Comparison of ENCODE assay signal across 13 mouse cellular contexts in the genomic region with DNA sequence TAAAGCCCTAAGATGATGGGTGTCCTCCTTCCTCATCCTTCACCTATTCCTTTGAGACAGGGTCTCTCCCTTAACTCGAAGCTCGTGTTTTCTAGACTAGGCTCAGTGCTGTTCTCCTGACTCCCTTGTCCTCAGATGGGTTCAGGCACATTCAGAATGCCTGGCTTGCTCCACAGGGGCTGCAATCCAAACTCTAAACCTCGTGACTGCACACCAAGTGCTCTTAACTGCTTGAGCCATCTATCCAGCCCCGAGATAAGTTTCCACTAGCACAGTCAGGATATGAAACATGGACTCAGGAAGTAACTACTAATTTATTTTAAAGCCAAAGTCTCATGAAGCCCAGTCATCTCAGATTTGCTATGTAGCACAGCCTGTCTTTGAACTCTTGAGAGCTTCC. TPM values are rescaled to one million over a fixed set of nuclear protein-coding genes. Genes with fewer than 3 reads are reported as not detected.
DNase-seq lines count a peak whose midpoint lies in the region; ATAC-seq lines count a peak whose summit lies in the region.
"Had no signal": no experiment of that assay in that cellular context is flagged by ENCODE, and none has a peak within 500 bp of the region (broad histone marks: within the 10 kb centered on the region; RNA-seq: fewer than 3 reads in every experiment).

No protein-coding gene starts in this region.

- no peak for ATAC-seq in heart, embryonic 13.5 days (ENCODE audit: extremely low read depth, insufficient number of reproducible peaks, low FRiP score, low TSS enrichment)
- ATAC-seq in stomach, embryonic 16.5 days (ENCODE audit: insufficient read depth, low FRiP score) = no peak
- ATAC-seq: intestine, embryonic 15.5 days had no signal

- H3K9me3 ChIP-seq in heart, embryonic 13.5 days = no peaks in the 10 kb centered on the region
- H3K9me3 ChIP-seq in stomach, embryonic 16.5 days (replicated peaks; ENCODE audit: control insufficient read depth, low read length) = no peaks in the 10 kb centered on the region
- H3K9me3 ChIP-seq: G1E; intestine, embryonic 15.5 days; limb, embryonic 12.5 days had no signal

- 0 out of 2 replicates have a peak overlapping the region, but pooled peaks have one; percentile 5 for H3K9ac ChIP-seq in heart, embryonic 13.5 days
- H3K9ac ChIP-seq in stomach, embryonic 16.5 days (ENCODE audit: low read length) = no peak overlapping the region
- H3K9ac ChIP-seq: intestine, embryonic 15.5 days; limb, embryonic 12.5 days had no signal

- H3K36me3 ChIP-seq in heart, embryonic 13.5 days = peaks cover 10% of the 10 kb centered on the region
- H3K36me3 ChIP-seq in stomach, embryonic 16.5 days (ENCODE audit: control insufficient read depth, insufficient read depth, low read length) = no peaks in the 10 kb centered on the region
- H3K36me3 ChIP-seq: intestine, embryonic 15.5 days had no signal

- WGBS in heart, embryonic 13.5 days = 68% methylated on average over 4 of the region's 4 CpGs
- WGBS in stomach, embryonic 16.5 days = 68% methylated on average over 4 of the region's 4 CpGs

- H3K27me3 ChIP-seq in heart, embryonic 13.5 days (replicated peaks) = no peaks in the 10 kb centered on the region
- no peaks in the 10 kb centered on the region for H3K27me3 ChIP-seq in stomach, embryonic 16.5 days (ENCODE audit: control insufficient read depth, insufficient read depth, low read length)
- H3K27me3 ChIP-seq: intestine, embryonic 15.5 days; limb, embryonic 12.5 days had no signal

- no peak overlapping the region for H3K27ac ChIP-seq in heart, embryonic 13.5 days (replicated peaks)
- peak overlapping the region; percentile 15; the same call in 1 of the 2 replicates for H3K27ac ChIP-seq in stomach, embryonic 16.5 days (ENCODE audit: low read length)
- H3K27ac ChIP-seq: intestine, embryonic 15.5 days; limb, embryonic 12.5 days had no signal

- no peak for DNase-seq in heart, postnatal 10 days
- peak; percentile 25 for DNase-seq in testis, postnatal 10 days (ENCODE audit: low spot score)
- no peak for DNase-seq in testis, postnatal 14 days (ENCODE audit: low spot score)
- DNase-seq in lung, postnatal 25 days (ENCODE audit: low spot score) = peak; percentile 66
- DNase-seq in thymus, postnatal 10 days (ENCODE audit: low spot score in 2 of 2) = no peak
- DNase-seq in retina, postnatal 1 day = no peak
- DNase-seq: B cell, adult 2 months; cerebellum, postnatal 36 days had no signal

- H3K4me1 ChIP-seq in heart, embryonic 13.5 days = peaks cover 36% of the 10 kb centered on the region
- H3K4me1 ChIP-seq in stomach, embryonic 16.5 days (ENCODE audit: control insufficient read depth, insufficient read depth, low read length) = 0 out of 2 replicates have a peak, but pooled peaks cover 3% of the 10 kb centered on the region

- no peak overlapping the region for H3K4me3 ChIP-seq in heart, embryonic 13.5 days
- no peak overlapping the region for H3K4me3 ChIP-seq in stomach, embryonic 16.5 days (replicated peaks; ENCODE audit: low read length)
- H3K4me3 ChIP-seq: intestine, embryonic 15.5 days; limb, embryonic 12.5 days had no signal

- no peak overlapping the region for H3K4me2 ChIP-seq in heart, embryonic 13.5 days
- no peak overlapping the region for H3K4me2 ChIP-seq in stomach, embryonic 16.5 days (ENCODE audit: low read depth, low read length)
- H3K4me2 ChIP-seq: intestine, embryonic 15.5 days; limb, embryonic 12.5 days had no signal

- intact Hi-C loops in heart, postnatal 10 days (cut with DNase I) = no loop called here

RNA-seq across cellular contexts. Expression of a gene that starts 26.3 kb away (rescaled TPM):
- 4.2 and 4.9 TPM in 2 replicates for polyA plus RNA-seq in heart, embryonic 13.5 days (2015; fragmentation: Nextera tagmentation; extraction: Ambion mirVana)
- total RNA-seq in heart, postnatal 10 days (2021) = 10 to 100 TPM; 12.2 to 12.9 TPM
- polyA plus RNA-seq in stomach, embryonic 16.5 days (2015; fragmentation: Nextera tagmentation; extraction: Ambion mirVana) = 6.0 and 7.0 TPM in 2 replicates

RNA-seq across cellular contexts. Expression of a gene that starts 27.3 kb away (rescaled TPM):
- 26.5 and 27.4 TPM in 2 replicates for polyA plus RNA-seq in heart, embryonic 13.5 days (2015; fragmentation: Nextera tagmentation; extraction: Ambion mirVana)
- 10 to 100 TPM; 17.1 to 20.1 TPM for total RNA-seq in heart, postnatal 10 days (2021)
- 47.0 and 48.3 TPM in 2 replicates for polyA plus RNA-seq in stomach, embryonic 16.5 days (2015; fragmentation: Nextera tagmentation; extraction: Ambion mirVana)

RNA-seq across cellular contexts. Expression of a gene that starts 39.8 kb away (rescaled TPM):
- 3.3 and 3.5 TPM in 2 replicates for polyA plus RNA-seq in heart, embryonic 13.5 days (2015; fragmentation: Nextera tagmentation; extraction: Ambion mirVana)
- total RNA-seq in heart, postnatal 10 days (2021) = 10 to 100 TPM; 12.1 to 14.6 TPM
- 2.5 and 3.2 TPM in 2 replicates for polyA plus RNA-seq in stomach, embryonic 16.5 days (2015; fragmentation: Nextera tagmentation; extraction: Ambion mirVana)

RNA-seq across cellular contexts. Expression of a gene that starts 55.1 kb away (rescaled TPM):
- polyA plus RNA-seq in heart, embryonic 13.5 days (2015; fragmentation: Nextera tagmentation; extraction: Ambion mirVana) = 11.0 and 11.3 TPM in 2 replicates
- total RNA-seq in heart, postnatal 10 days (2021) = 10 to 100 TPM; 24.1 to 25.3 TPM
- polyA plus RNA-seq in stomach, embryonic 16.5 days (2015; fragmentation: Nextera tagmentation; extraction: Ambion mirVana) = 15.8 and 15.9 TPM in 2 replicates

RNA-seq across cellular contexts. Expression of a gene that starts 55.2 kb away (rescaled TPM):
- 16.6 and 17.4 TPM in 2 replicates for polyA plus RNA-seq in heart, embryonic 13.5 days (2015; fragmentation: Nextera tagmentation; extraction: Ambion mirVana)
- total RNA-seq in heart, postnatal 10 days (2021) = 10 to 100 TPM; 33.2 to 34.5 TPM
- 18.6 and 19.1 TPM in 2 replicates for polyA plus RNA-seq in stomach, embryonic 16.5 days (2015; fragmentation: Nextera tagmentation; extraction: Ambion mirVana)

Comparison
In these comparisons a context has a peak if more than half of its experiments do, and no peak if none do; other contexts are left out.
1. DNase-seq: peak in testis, postnatal 10 days (single experiment) and lung, postnatal 25 days (single experiment); none in heart, postnatal 10 days (0 of 2), testis, postnatal 14 days (single experiment), thymus, postnatal 10 days (0 of 2) and retina, postnatal 1 day (single experiment).